ENCODE assay signal across 8 mouse cellular contexts in the genomic region with DNA sequence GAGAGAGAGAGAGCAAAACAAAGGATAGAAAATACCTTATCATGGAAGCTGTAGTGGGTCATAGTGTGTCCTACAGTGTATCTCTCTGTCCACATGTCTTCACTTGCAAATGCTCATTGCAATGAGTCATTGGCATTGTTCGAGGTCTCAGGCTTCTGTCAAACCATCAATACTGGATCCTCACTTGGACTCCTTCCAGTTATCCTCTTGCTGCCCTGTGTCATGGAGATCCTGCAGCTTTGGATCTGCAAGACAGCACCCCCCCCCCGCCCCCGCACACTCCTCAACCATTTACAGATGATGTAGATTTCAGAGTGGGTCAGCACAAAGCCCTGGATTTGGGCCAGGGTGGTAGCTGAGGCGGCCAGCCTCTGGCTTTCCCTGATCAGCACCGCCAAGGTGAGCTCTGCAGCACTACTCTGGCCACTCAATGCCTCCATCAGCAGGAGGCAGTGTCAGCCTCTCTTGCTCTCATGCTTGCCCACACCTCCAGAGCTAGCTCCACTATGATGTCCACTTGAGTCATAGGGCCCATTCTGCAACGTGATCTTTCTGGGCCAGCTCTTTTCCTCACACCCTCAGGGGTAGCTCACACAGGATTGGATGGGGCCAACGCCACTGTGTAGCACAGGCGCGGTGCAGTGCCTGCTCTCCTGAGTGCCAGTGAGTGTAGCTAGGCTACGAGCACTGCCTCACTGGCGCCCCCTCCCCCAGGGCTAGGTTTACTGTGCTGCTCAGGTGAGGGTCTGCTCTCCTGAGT. TPM values are rescaled to one million over a fixed set of nuclear protein-coding genes. Genes with fewer than 3 reads are reported as not detected.
DNase-seq lines count a peak whose midpoint lies in the region; ATAC-seq lines count a peak whose summit lies in the region.

No protein-coding gene starts in this region.

- peak; percentile 65 for ATAC-seq in liver, embryonic 11.5 days (replicated peaks; ENCODE audit: low FRiP score)
- ATAC-seq in embryonic facial prominence, embryonic 15.5 days (ENCODE audit: insufficient number of reproducible peaks, low FRiP score, low TSS enrichment, low read depth) = 0 out of 2 replicates have a peak, but pooled peaks have one; percentile 15
- ATAC-seq in stomach, embryonic 15.5 days (ENCODE audit: insufficient read depth, low FRiP score, low read depth) = peak; percentile 68

- H3K36me3 ChIP-seq in liver, embryonic 11.5 days (ENCODE audit: control insufficient read depth, insufficient read depth, low read length) = no peaks in the 10 kb centered on the region
- H3K36me3 ChIP-seq in embryonic facial prominence, embryonic 15.5 days = no peaks in the 10 kb centered on the region
- no peaks in the 10 kb centered on the region for H3K36me3 ChIP-seq in stomach, embryonic 15.5 days

- H3K4me2 ChIP-seq in liver, embryonic 11.5 days = no peak overlapping the region
- H3K4me2 ChIP-seq in embryonic facial prominence, embryonic 15.5 days (replicated peaks) = no peak overlapping the region
- H3K4me2 ChIP-seq in stomach, embryonic 15.5 days = no peak overlapping the region

- H3K4me1 ChIP-seq in liver, embryonic 11.5 days (replicated peaks; ENCODE audit: control insufficient read depth, insufficient read depth, low read length) = no peaks in the 10 kb centered on the region
- no peaks in the 10 kb centered on the region for H3K4me1 ChIP-seq in embryonic facial prominence, embryonic 15.5 days
- no peaks in the 10 kb centered on the region for H3K4me1 ChIP-seq in stomach, embryonic 15.5 days

- DNase-seq in liver, embryonic 11.5 days (ENCODE audit: low spot score) = no peak
- no peak for DNase-seq in liver
- DNase-seq in kidney, postnatal 25 days = peak; percentile 8 to 45
- no peak for DNase-seq in right cerebral cortex, postnatal 10 days (ENCODE audit: low spot score in 2 of 2)
- no peak for DNase-seq in right cerebral cortex, postnatal 4 days
- DNase-seq in spleen, postnatal 36 days (ENCODE audit: low spot score in 2 of 2) = no peak

- WGBS in liver, embryonic 11.5 days = 23% methylated on average over 11 of the region's 11 CpGs
- WGBS in embryonic facial prominence, embryonic 15.5 days = 22% methylated on average over 11 of the region's 11 CpGs
- WGBS in stomach, embryonic 15.5 days = 27% methylated on average over 11 of the region's 11 CpGs

- H3K9ac ChIP-seq in liver, embryonic 11.5 days (ENCODE audit: low read depth, low read length) = no peak overlapping the region
- no peak overlapping the region for H3K9ac ChIP-seq in embryonic facial prominence, embryonic 15.5 days
- H3K9ac ChIP-seq in stomach, embryonic 15.5 days = no peak overlapping the region

- no peak overlapping the region for H3K27ac ChIP-seq in liver, embryonic 11.5 days (ENCODE audit: low read depth, low read length)
- no peak overlapping the region for H3K27ac ChIP-seq in embryonic facial prominence, embryonic 15.5 days (replicated peaks)
- H3K27ac ChIP-seq in stomach, embryonic 15.5 days = no peak overlapping the region

- no peaks in the 10 kb centered on the region for H3K27me3 ChIP-seq in liver, embryonic 11.5 days (replicated peaks; ENCODE audit: control insufficient read depth, insufficient read depth, low read length)
- H3K27me3 ChIP-seq in embryonic facial prominence, embryonic 15.5 days = no peaks in the 10 kb centered on the region
- H3K27me3 ChIP-seq in stomach, embryonic 15.5 days (replicated peaks) = no peaks in the 10 kb centered on the region

- no peak overlapping the region for H3K4me3 ChIP-seq in liver, embryonic 11.5 days (ENCODE audit: low read depth, low read length)
- no peak overlapping the region for H3K4me3 ChIP-seq in embryonic facial prominence, embryonic 15.5 days (replicated peaks)
- no peak overlapping the region for H3K4me3 ChIP-seq in stomach, embryonic 15.5 days (replicated peaks)

- H3K9me3 ChIP-seq in liver, embryonic 11.5 days (ENCODE audit: control insufficient read depth, low read length) = no peaks in the 10 kb centered on the region
- no peaks in the 10 kb centered on the region for H3K9me3 ChIP-seq in embryonic facial prominence, embryonic 15.5 days (replicated peaks)
- no peaks in the 10 kb centered on the region for H3K9me3 ChIP-seq in stomach, embryonic 15.5 days

RNA-seq across cellular contexts. Expression of a gene that starts 2.1 kb away (rescaled TPM):
- 0.07 and 0.10 TPM in 2 replicates for polyA plus RNA-seq in liver, embryonic 11.5 days (2014; fragmentation: Nextera tagmentation; extraction: Ambion mirVana)
- 0.20 TPM in 1 of 2 replicates, not detected in the other for polyA plus RNA-seq in embryonic facial prominence, embryonic 15.5 days (2015; fragmentation: Nextera tagmentation; extraction: Ambion mirVana)
- polyA plus RNA-seq in stomach, embryonic 15.5 days (2015; fragmentation: Nextera tagmentation; extraction: Ambion mirVana) = 0.12 and 0.15 TPM in 2 replicates

RNA-seq across cellular contexts. Expression of a gene that starts 43.0 kb away (rescaled TPM):
- 7.8 and 8.2 TPM in 2 replicates for polyA plus RNA-seq in liver, embryonic 11.5 days (2014; fragmentation: Nextera tagmentation; extraction: Ambion mirVana)
- polyA plus RNA-seq in embryonic facial prominence, embryonic 15.5 days (2015; fragmentation: Nextera tagmentation; extraction: Ambion mirVana) = 6.7 and 8.5 TPM in 2 replicates
- polyA plus RNA-seq in stomach, embryonic 15.5 days (2015; fragmentation: Nextera tagmentation; extraction: Ambion mirVana) = 7.8 and 8.7 TPM in 2 replicates

Comparison
In these comparisons a context has a peak if more than half of its experiments do, and no peak if none do; other contexts are left out.
1. ATAC-seq: peak in every context shown above with its lines; median percentile 68 in stomach, embryonic 15.5 days; 65 in liver, embryonic 11.5 days; 15 in embryonic facial prominence, embryonic 15.5 days.
2. DNase-seq: peak in kidney, postnatal 25 days (2 of 2); none in liver, embryonic 11.5 days (single experiment), liver (single experiment), right cerebral cortex, postnatal 10 days (0 of 2), right cerebral cortex, postnatal 4 days (single experiment) and spleen, postnatal 36 days (0 of 2).